Mouse (Mus musculus) adrenal gland, adult 18-20 months (tissue): Measurements from ENCODE around the gene Evpl. TPM values are rescaled to one million over a fixed set of nuclear protein-coding genes. Genes with fewer than 3 reads are reported as not detected.
A peak's percentile ranks its signal among the peaks of the same experiment; 100 is the strongest.

ENCODE experiments used
- DNase-seq, 2 experiments: peaks; one replicate each; pipeline ENCODE4 v3.0.0; 2021 to 2022; ENCODE audit warnings: low spot score in 2 of 2
- total RNA-seq, 2 experiments: library from RNA; stranded (reverse); gene quantifications; 1 replicate in 1 of 2; 2 replicates in 1 of 2; pipeline ENCODE4 v1.2.3; 2021

Gene Evpl
- total RNA-seq, 2 experiments from 2014 or later = 0.56 to 1.0 TPM

- DNase-seq = no peak
Observed at GRCm38 (mm10) chr11:116255982-116256675, 18.3 kb upstream of the Evpl start.

- DNase-seq = no peak
Observed at GRCm38 (mm10) chr11:116255090-116255981, 17.5 kb upstream of the Evpl start.

- DNase-seq = no peak
Observed at GRCm38 (mm10) chr11:116254627-116255026, 16.8 kb upstream of the Evpl start.

GRCm38 (mm10) chr11:116253076-116253600 is 15.3 kb upstream of the Evpl start:
- DNase-seq = no peak

GRCm38 (mm10) chr11:116250898-116251297 is 13.0 kb upstream of the Evpl start:
- no peak for DNase-seq

- no peak for DNase-seq
Observed at GRCm38 (mm10) chr11:116247502-116248222, 9.8 kb upstream of the Evpl start.

GRCm38 (mm10) chr11:116245616-116246015 is 7.7 kb upstream of the Evpl start:
- no peak for DNase-seq

- DNase-seq = no peak
Observed at GRCm38 (mm10) chr11:116244580-116244979, 6.7 kb upstream of the Evpl start.

- no peak for DNase-seq
Observed at GRCm38 (mm10) chr11:116241744-116242235, 3.9 kb upstream of the Evpl start.

GRCm38 (mm10) chr11:116239797-116240196 is 1.9 kb upstream of the Evpl start:
- no peak for DNase-seq

GRCm38 (mm10) chr11:116234901-116235300 is 3.0 kb downstream of the Evpl start:
- DNase-seq = no peak

- DNase-seq = no peak
Observed at GRCm38 (mm10) chr11:116232427-116232826, 5.5 kb downstream of the Evpl start.

GRCm38 (mm10) chr11:116228699-116229098 is 9.2 kb downstream of the Evpl start:
- no peak for DNase-seq

GRCm38 (mm10) chr11:116226414-116226813 is 11.5 kb downstream of the Evpl start:
- DNase-seq = peak; percentile 87 to 90

GRCm38 (mm10) chr11:116222740-116223059 is 15.2 kb downstream of the Evpl start:
- no peak for DNase-seq

- DNase-seq = no peak
Observed at GRCm38 (mm10) chr11:116221931-116222739, 15.7 kb downstream of the Evpl start.

GRCm38 (mm10) chr11:116219885-116220284 is 18.0 kb downstream of the Evpl start:
- DNase-seq = peak; percentile 70 to 73

GRCm38 (mm10) chr11:116218737-116219400 is 19.0 kb downstream of the Evpl start:
- peak; percentile 82 to 87 for DNase-seq

GRCm38 (mm10) chr11:116218263-116218662 is 19.6 kb downstream of the Evpl start:
- DNase-seq = no peak

GRCm38 (mm10) chr11:116216549-116216948 is 21.3 kb downstream of the Evpl start:
- no peak for DNase-seq
